Mouse (Mus musculus): ENCODE measurements at regions not wholly inside any gene's neighbourhood (a gene's known extent, or its start where the extent isn't known, plus 50 kb on each side); places are given as distances from the start of the nearest gene placed in this dataset.
A peak's percentile ranks its signal among the peaks of the same experiment; 100 is the strongest.

DNA sequence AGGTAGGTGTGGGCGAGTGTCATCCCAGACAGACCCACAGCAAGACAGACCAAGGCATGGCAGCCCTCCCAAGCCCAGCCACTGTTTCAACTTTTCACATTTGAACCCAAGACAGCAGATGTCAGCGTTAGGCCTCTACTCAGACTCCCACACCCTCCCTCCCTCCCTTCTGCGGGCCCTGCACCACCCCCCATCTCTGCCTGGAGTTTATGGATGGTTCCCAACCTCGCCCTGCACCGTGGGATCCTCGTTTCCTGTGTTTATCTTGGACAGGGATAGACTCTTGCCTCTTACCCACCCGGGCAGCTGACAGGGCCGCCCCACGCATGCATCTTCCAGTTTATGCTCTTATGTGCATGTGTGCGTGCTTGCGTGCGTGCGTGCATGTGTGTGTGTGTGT, 85.2 kb upstream of the Zbtb40 start:
- no peak for ATAC-seq (ENCODE audit: low read depth)

DNA sequence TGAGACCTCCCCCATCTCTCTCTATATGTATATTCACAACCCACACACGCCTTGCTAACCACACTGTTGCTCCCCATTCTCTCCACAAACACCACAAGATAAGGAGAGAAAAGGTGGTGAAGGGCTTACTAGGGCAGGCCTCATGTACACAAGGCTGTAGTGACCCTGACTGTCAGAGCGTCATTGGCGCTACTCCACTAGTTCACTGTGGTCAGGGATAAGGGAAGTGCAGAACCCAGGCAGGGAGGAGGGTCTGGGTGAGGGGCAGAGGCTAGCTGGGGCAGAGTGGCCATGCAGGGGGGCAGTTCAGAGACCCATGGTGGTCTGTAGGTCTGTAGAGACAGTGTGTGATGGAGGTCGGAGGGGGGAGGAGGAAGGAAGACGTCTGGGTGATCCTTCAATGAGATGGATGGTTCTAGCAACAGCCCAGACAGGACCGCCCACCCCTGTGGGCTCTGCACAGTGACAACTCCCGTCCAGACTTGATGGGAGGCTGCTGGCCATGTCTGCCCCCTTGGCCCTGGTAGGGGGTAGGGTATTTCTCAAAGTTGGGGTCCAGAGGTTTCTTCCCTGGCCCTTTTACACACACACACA, 82.1 kb upstream of the Zbtb40 start:
- Histone ChIP-seq H3K4me3 (ENCODE audit: low read depth, low read length) (no peak overlapping the region), H3K9me3 (ENCODE audit: control insufficient read depth, low read length) (no peaks in the 10 kb centered on the region), H3K36me3 (ENCODE audit: control insufficient read depth, insufficient read depth, low read length) (no peaks in the 10 kb centered on the region), H3K4me1 (ENCODE audit: control insufficient read depth, insufficient read depth, low read length) (peaks cover 13% of the 10 kb centered on the region), H3K27me3 (ENCODE audit: control insufficient read depth, insufficient read depth, low read length) (no peaks in the 10 kb centered on the region), H3K27ac (ENCODE audit: low read depth, low read length) (no peak overlapping the region), H3K9ac (replicated peaks; ENCODE audit: low read depth, low read length) (no peak overlapping the region), H3K4me2 (ENCODE audit: low read depth, low read length) (no peak overlapping the region)
- WGBS = 51% methylated on average over 6 of the region's 7 CpGs
- no peak for ATAC-seq (ENCODE audit: low read depth)

More for the DNA sequence above, 85.2 kb upstream of the Zbtb40 start:
- H3K9ac ChIP-seq (replicated peaks; ENCODE audit: low read depth, low read length) = no peak overlapping the region
- no peaks in the 10 kb centered on the region for H3K4me1 ChIP-seq (ENCODE audit: control insufficient read depth, insufficient read depth, low read length)
- H3K27ac ChIP-seq (ENCODE audit: low read depth, low read length) = no peak overlapping the region
- H3K36me3 ChIP-seq (ENCODE audit: control insufficient read depth, insufficient read depth, low read length) = no peaks in the 10 kb centered on the region
- no peak overlapping the region for H3K4me3 ChIP-seq (ENCODE audit: low read depth, low read length)
- no peaks in the 10 kb centered on the region for H3K9me3 ChIP-seq (ENCODE audit: control insufficient read depth, low read length)
- H3K27me3 ChIP-seq (ENCODE audit: control insufficient read depth, insufficient read depth, low read length) = no peaks in the 10 kb centered on the region
- H3K4me2 ChIP-seq (ENCODE audit: low read depth, low read length) = no peak overlapping the region
- 52% methylated on average over 12 of the region's 13 CpGs for WGBS

DNA sequence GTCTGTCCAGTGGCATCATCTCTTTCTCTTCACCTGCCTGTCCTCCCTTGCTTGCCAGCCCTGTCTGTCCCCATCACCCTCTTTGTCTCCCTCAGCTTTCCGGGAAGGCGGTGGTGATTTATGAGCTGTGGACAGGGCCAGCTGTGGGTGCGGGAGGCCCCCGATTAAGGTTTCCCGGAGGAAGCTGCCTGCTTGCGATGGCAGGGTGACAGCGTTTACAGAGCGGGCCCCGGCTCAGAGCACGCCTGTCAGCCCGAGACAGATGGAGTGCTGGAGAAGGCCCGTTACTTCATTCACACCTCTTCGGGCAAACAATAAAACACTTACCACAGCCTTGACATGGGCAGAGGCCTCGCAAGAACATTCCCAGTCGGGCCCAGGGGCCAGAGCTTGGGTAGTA, 79.6 kb upstream of the Zbtb40 start:
- H3K9me3 ChIP-seq (ENCODE audit: control insufficient read depth, low read length) = no peaks in the 10 kb centered on the region
- no peak overlapping the region for H3K4me3 ChIP-seq (ENCODE audit: low read depth, low read length)
- H3K4me1 ChIP-seq (ENCODE audit: control insufficient read depth, insufficient read depth, low read length) = peaks cover 13% of the 10 kb centered on the region
- ATAC-seq (ENCODE audit: low read depth) = peak; percentile 87
- peak overlapping the region; percentile 64 for H3K27ac ChIP-seq (ENCODE audit: low read depth, low read length)
- H3K36me3 ChIP-seq (ENCODE audit: control insufficient read depth, insufficient read depth, low read length) = no peaks in the 10 kb centered on the region
- H3K27me3 ChIP-seq (ENCODE audit: control insufficient read depth, insufficient read depth, low read length) = no peaks in the 10 kb centered on the region
- no peak overlapping the region for H3K4me2 ChIP-seq (ENCODE audit: low read depth, low read length)
- H3K9ac ChIP-seq (replicated peaks; ENCODE audit: low read depth, low read length) = peak overlapping the region; percentile 5; the same call in 1 of the 2 replicates
- 2% methylated on average over 15 of the region's 15 CpGs for WGBS

GRCm38 (mm10) chr4:137121684-137122083, 73.1 kb upstream of the Zbtb40 start:
- ATAC-seq (ENCODE audit: low read depth) = no peak
- Histone ChIP-seq H3K4me1 (ENCODE audit: control insufficient read depth, insufficient read depth, low read length) (peaks cover 11% of the 10 kb centered on the region), H3K36me3 (ENCODE audit: control insufficient read depth, insufficient read depth, low read length) (no peaks in the 10 kb centered on the region), H3K4me3 (ENCODE audit: low read depth, low read length) (no peak overlapping the region), H3K4me2 (ENCODE audit: low read depth, low read length) (no peak overlapping the region), H3K27me3 (ENCODE audit: control insufficient read depth, insufficient read depth, low read length) (no peaks in the 10 kb centered on the region), H3K9ac (replicated peaks; ENCODE audit: low read depth, low read length) (no peak overlapping the region), H3K9me3 (ENCODE audit: control insufficient read depth, low read length) (no peaks in the 10 kb centered on the region), H3K27ac (ENCODE audit: low read depth, low read length) (no peak overlapping the region)
- WGBS = 39% methylated on average over 10 of the region's 10 CpGs

DNA sequence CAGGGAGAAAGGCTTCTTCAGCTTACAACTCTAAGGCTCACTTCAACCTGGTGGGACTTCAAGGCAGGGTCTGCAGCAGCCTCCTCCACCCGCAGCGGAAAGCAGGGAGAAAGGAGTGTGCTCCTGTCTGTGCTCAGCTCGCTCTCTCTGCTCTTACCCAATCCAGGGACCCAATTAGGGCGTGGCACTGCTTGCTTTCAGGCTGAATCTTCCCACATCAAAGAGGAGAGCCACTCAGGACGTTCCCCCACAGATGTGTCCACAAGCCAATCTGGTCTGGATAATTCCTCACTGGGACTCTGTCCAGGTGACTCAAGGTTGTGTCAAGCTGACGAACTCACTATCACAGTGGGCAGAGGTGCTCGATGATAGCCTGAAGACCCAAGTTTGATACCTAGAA, 72.0 kb upstream of the Zbtb40 start:
- Histone ChIP-seq H3K4me2 (ENCODE audit: low read depth, low read length) (no peak overlapping the region), H3K4me1 (ENCODE audit: control insufficient read depth, insufficient read depth, low read length) (peaks cover 11% of the 10 kb centered on the region), H3K27ac (ENCODE audit: low read depth, low read length) (no peak overlapping the region), H3K4me3 (ENCODE audit: low read depth, low read length) (no peak overlapping the region), H3K27me3 (ENCODE audit: control insufficient read depth, insufficient read depth, low read length) (no peaks in the 10 kb centered on the region), H3K9ac (replicated peaks; ENCODE audit: low read depth, low read length) (no peak overlapping the region), H3K36me3 (ENCODE audit: control insufficient read depth, insufficient read depth, low read length) (no peaks in the 10 kb centered on the region), H3K9me3 (ENCODE audit: control insufficient read depth, low read length) (no peaks in the 10 kb centered on the region)
- no peak for ATAC-seq (ENCODE audit: low read depth)
- 75% methylated on average over 7 of the region's 7 CpGs for WGBS

DNA sequence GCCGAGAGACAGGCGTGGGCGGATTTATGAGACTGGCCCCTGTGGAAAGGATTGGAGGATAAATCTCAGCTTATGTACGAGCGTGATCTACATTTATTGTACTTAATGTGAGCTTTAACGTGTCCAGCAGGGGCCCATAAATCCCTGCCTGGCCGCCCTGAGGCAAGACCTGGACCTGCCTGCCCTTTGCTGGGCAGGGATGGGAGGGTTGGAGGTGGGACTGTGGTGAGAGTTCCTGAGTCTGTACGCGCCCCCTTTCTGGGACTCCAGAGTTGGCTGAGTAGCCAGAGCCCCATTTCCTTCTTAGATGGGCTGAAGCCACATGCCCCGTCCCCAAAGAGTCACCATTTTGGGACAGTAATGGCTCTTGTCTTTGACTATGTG, 69.7 kb upstream of the Zbtb40 start:
- H3K9me3 ChIP-seq (ENCODE audit: control insufficient read depth, low read length) = no peaks in the 10 kb centered on the region
- H3K4me2 ChIP-seq (ENCODE audit: low read depth, low read length) = peak overlapping the region; percentile 42
- peak overlapping the region; percentile 23; the same call in 1 of the 2 replicates for H3K27ac ChIP-seq (ENCODE audit: low read depth, low read length)
- H3K36me3 ChIP-seq (ENCODE audit: control insufficient read depth, insufficient read depth, low read length) = no peaks in the 10 kb centered on the region
- 0 out of 2 replicates have a peak overlapping the region, but pooled peaks have one; percentile 5 for H3K9ac ChIP-seq (replicated peaks; ENCODE audit: low read depth, low read length)
- peaks cover 11% of the 10 kb centered on the region for H3K4me1 ChIP-seq (ENCODE audit: control insufficient read depth, insufficient read depth, low read length)
- ATAC-seq (ENCODE audit: low read depth) = peak; percentile 68
- 5% methylated on average over 10 of the region's 10 CpGs for WGBS
- H3K4me3 ChIP-seq (ENCODE audit: low read depth, low read length) = peak overlapping the region; percentile 17
- H3K27me3 ChIP-seq (ENCODE audit: control insufficient read depth, insufficient read depth, low read length) = no peaks in the 10 kb centered on the region

DNA sequence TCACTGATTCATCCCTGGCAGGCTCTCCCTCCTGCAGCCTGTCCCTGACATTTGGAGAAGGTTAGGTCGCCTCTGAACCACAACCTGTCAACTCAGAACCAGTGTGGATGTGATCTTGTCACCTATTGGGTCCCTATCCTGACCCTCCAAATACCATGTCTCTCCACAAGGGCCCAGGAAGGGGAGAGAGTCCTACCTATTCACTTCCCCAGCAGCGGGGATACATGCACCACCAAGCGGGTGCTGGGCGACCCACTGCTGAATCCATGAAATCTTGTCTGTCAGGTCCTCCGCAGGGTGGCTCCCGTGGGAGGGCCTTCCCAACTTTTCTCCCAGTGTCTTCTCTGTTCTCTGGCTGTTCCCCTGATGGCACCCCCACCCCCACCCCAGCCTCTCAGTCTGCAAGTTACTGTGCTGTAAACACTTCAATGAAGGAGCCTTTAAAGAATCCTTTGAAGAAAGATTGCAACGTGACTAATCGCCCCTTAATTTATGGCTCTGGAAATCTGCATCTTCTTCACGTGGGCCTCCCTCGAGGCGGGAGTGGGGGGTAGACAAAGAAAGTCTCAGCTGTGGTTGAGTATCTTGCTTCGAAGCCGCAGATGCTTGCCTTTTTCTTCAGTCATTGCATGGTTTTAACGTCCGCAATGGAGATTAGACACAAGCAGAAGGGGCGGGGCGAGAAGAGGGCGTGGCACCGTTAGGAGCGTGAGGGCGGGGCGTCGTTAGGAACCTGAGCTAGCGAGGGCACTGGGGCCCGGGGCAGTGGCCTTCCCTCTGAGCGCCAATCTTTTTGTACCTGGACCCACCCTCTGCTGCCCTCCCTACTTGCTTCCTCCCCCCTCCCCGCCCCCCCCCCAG, 69.1 kb upstream of the Zbtb40 start:
- no peaks in the 10 kb centered on the region for H3K36me3 ChIP-seq (ENCODE audit: control insufficient read depth, insufficient read depth, low read length)
- peak; percentile 85 for ATAC-seq (ENCODE audit: low read depth)
- H3K4me2 ChIP-seq (ENCODE audit: low read depth, low read length) = peak overlapping the region; percentile 42
- H3K27me3 ChIP-seq (ENCODE audit: control insufficient read depth, insufficient read depth, low read length) = no peaks in the 10 kb centered on the region
- peak overlapping the region; percentile 17 for H3K4me3 ChIP-seq (ENCODE audit: low read depth, low read length)
- H3K27ac ChIP-seq (ENCODE audit: low read depth, low read length) = peak overlapping the region; percentile 52
- H3K9me3 ChIP-seq (ENCODE audit: control insufficient read depth, low read length) = no peaks in the 10 kb centered on the region
- under 1% methylated on average over 26 of the region's 27 CpGs for whole genome bisulfite sequencing
- H3K9ac ChIP-seq (replicated peaks; ENCODE audit: low read depth, low read length) = peak overlapping the region; percentile 5; the same call in 1 of the 2 replicates
- H3K4me1 ChIP-seq (ENCODE audit: control insufficient read depth, insufficient read depth, low read length) = peaks cover 11% of the 10 kb centered on the region

- 85% methylated on average over 14 of the region's 14 CpGs for WGBS
- H3K4me3 ChIP-seq (ENCODE audit: low read depth, low read length) = no peak overlapping the region
- peaks cover 9% of the 10 kb centered on the region for H3K4me1 ChIP-seq (ENCODE audit: control insufficient read depth, insufficient read depth, low read length)
- no peaks in the 10 kb centered on the region for H3K36me3 ChIP-seq (ENCODE audit: control insufficient read depth, insufficient read depth, low read length)
- no peaks in the 10 kb centered on the region for H3K9me3 ChIP-seq (ENCODE audit: control insufficient read depth, low read length)
- H3K27me3 ChIP-seq (ENCODE audit: control insufficient read depth, insufficient read depth, low read length) = no peaks in the 10 kb centered on the region
- ATAC-seq (ENCODE audit: low read depth) = no peak
- no peak overlapping the region for H3K9ac ChIP-seq (replicated peaks; ENCODE audit: low read depth, low read length)
- no peak overlapping the region for H3K4me2 ChIP-seq (ENCODE audit: low read depth, low read length)
- H3K27ac ChIP-seq (ENCODE audit: low read depth, low read length) = no peak overlapping the region
These were observed 66.5 kb upstream of the Zbtb40 start for GRCm38 (mm10) chr4:137115062-137115461.

DNA sequence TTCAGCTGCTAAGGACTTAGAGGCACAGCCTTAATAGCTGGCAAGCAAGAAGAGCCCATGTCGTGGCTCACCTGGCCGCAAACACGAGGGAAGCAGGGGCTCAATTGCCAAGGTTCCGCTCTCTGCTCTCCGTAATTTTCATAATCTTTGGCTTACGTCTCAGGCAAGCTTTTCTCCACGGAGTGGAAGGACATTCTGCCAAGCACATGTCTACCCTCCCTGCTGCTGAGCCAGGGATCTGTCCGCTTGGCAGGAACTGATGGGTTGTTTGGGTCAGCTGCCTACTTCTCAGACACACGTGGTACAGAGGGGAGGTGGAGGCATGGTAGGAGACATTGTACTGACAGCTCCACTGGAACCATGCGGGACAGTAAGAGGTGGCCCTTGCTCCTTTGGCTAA, 61.7 kb upstream of the Zbtb40 start:
- Histone ChIP-seq H3K4me3 (ENCODE audit: low read depth, low read length) (no peak overlapping the region), H3K27me3 (ENCODE audit: control insufficient read depth, insufficient read depth, low read length) (no peaks in the 10 kb centered on the region), H3K36me3 (ENCODE audit: control insufficient read depth, insufficient read depth, low read length) (no peaks in the 10 kb centered on the region), H3K4me1 (ENCODE audit: control insufficient read depth, insufficient read depth, low read length) (no peaks in the 10 kb centered on the region), H3K9ac (replicated peaks; ENCODE audit: low read depth, low read length) (no peak overlapping the region), H3K27ac (ENCODE audit: low read depth, low read length) (no peak overlapping the region), H3K9me3 (ENCODE audit: control insufficient read depth, low read length) (no peaks in the 10 kb centered on the region), H3K4me2 (ENCODE audit: low read depth, low read length) (no peak overlapping the region)
- WGBS = 79% methylated on average over 10 of the region's 10 CpGs
- ATAC-seq (ENCODE audit: low read depth) = no peak
